Mouse (Mus musculus) embryonic facial prominence, embryonic 11.5 days (tissue): ENCODE measurements at regions not wholly inside any gene's neighbourhood (a gene's known extent, or its start where the extent isn't known, plus 50 kb on each side); places are given as distances from the start of the nearest gene placed in this dataset.

Source experiments
- ATAC-seq: fragments of 200-750 bp; cut with Nextera tagmentation; replicated peaks from 2 replicates; pipeline ENCODE4 v1.8.0; 2017; ENCODE audit warnings: low read depth; ENCODE audit not compliant: insufficient number of reproducible peaks, low FRiP score, low TSS enrichment
- DNase-seq: peaks from one replicate; pipeline ENCODE4 v3.0.0-alpha.2; 2015; ENCODE audit warnings: low spot score
- H3K27ac ChIP-seq: fragments of 300-500 bp; sonication (generic); replicated peaks from 2 replicates; pipeline ENCODE4 v1.5.1; 2014; ENCODE audit warnings: mild to moderate bottlenecking, low read depth, low read length, control low read depth
- H3K27me3 ChIP-seq: fragments of 300-500 bp; sonication (generic); 2 replicates; pipeline ENCODE4 v1.6.1; 2014; ENCODE audit warnings: mild to moderate bottlenecking, low read length, moderate library complexity, mixed read lengths; ENCODE audit not compliant: control insufficient read depth, insufficient read depth
- H3K36me3 ChIP-seq: fragments of 300-500 bp; sonication (generic); replicated peaks from 2 replicates; pipeline ENCODE4 v1.6.1; 2014; ENCODE audit warnings: low read depth, mild to moderate bottlenecking, low read length, moderate library complexity, mixed read lengths; ENCODE audit not compliant: control insufficient read depth, insufficient read depth
- H3K4me1 ChIP-seq: fragments of 300-500 bp; sonication (generic); 2 replicates; pipeline ENCODE4 v1.6.1; 2014; ENCODE audit warnings: low read length, mixed read lengths; ENCODE audit not compliant: control insufficient read depth, insufficient read depth
- H3K4me2 ChIP-seq: fragments of 300-500 bp; sonication (generic); 2 replicates; pipeline ENCODE4 v1.6.1; 2014; ENCODE audit warnings: low read depth, mild to moderate bottlenecking, control low read depth, low read length, moderate library complexity
- H3K4me3 ChIP-seq: fragments of 300-500 bp; sonication (generic); 2 replicates; pipeline ENCODE4 v1.5.1; 2014; ENCODE audit warnings: low read depth, low read length, control low read depth
- H3K9ac ChIP-seq: fragments of 300-500 bp; sonication (generic); replicated peaks from 2 replicates; pipeline ENCODE4 v1.6.1; 2014; ENCODE audit warnings: mild to moderate bottlenecking, control low read depth, low read length
- H3K9me3 ChIP-seq: fragments of 300-500 bp; sonication (generic); replicated peaks from 2 replicates; pipeline ENCODE4 v1.6.1; 2016; ENCODE audit warnings: mild to moderate bottlenecking, low read length, inconsistent platforms, mixed read lengths; ENCODE audit not compliant: control insufficient read depth
- WGBS: fragments of 180-500 bp; shearing (Covaris S2); extraction: QIAGEN DNeasy Blood & Tissue Kit; methylation state at CpG from one replicate; pipeline ENCODE4 v1.1.7; 2014; 5-methylcytosine and 5-hydroxymethylcytosine counted together

- no peak overlapping the region for H3K4me2 ChIP-seq
- DNase-seq: no peak
Measured at GRCm38 (mm10) chr17:15970481-15971350, 139.9 kb upstream of the Rgmb start.

DNA sequence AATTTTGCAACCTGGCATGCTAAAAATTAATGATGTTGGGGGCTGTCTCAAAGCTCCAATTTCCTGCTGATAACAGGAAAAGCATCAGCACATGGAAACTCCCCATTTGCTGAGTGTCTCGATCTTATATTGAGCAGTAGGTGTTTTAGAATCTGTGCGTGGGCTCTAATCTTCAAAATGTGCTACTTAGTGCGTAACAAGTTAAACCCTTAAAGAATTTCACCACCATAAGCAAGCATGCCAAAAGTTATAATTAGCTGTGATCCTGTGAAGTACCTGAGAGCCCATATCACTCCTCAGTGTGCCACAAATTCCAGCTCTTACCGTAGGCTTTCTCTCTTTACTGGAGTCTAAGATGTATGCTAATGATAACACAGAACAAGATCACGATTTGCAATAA is 137.5 kb upstream of the Rgmb start:
- Histone ChIP-seq H3K4me1 (no peaks in the 10 kb centered on the region), H3K4me3 (no peak overlapping the region), H3K27ac (no peak overlapping the region), H3K9me3 (no peaks in the 10 kb centered on the region), H3K27me3 (no peaks in the 10 kb centered on the region), H3K36me3 (no peaks in the 10 kb centered on the region), H3K9ac (no peak overlapping the region), H3K4me2 (no peak overlapping the region)
- WGBS: 86% methylated on average over 5 of the region's 5 CpGs
- DNase-seq (no peak), ATAC-seq (no peak)

More at GRCm38 (mm10) chr17:15970481-15971350, 139.9 kb upstream of the Rgmb start:
- Histone ChIP-seq H3K27me3 (no peaks in the 10 kb centered on the region), H3K4me3 (no peak overlapping the region), H3K9ac (no peak overlapping the region), H3K4me1 (no peaks in the 10 kb centered on the region), H3K36me3 (no peaks in the 10 kb centered on the region), H3K9me3 (no peaks in the 10 kb centered on the region), H3K27ac (no peak overlapping the region)
- ATAC-seq: no peak
- 79% methylated on average over 6 of the region's 6 CpGs for WGBS

GRCm38 (mm10) chr17:15955656-15956055 is 124.8 kb upstream of the Rgmb start:
- H3K9me3 ChIP-seq: no peaks in the 10 kb centered on the region
- H3K27me3 ChIP-seq: no peaks in the 10 kb centered on the region
- no peak overlapping the region for H3K4me2 ChIP-seq
- H3K4me1 ChIP-seq: no peaks in the 10 kb centered on the region
- no peak for DNase-seq
- no peak overlapping the region for H3K9ac ChIP-seq
- 88% methylated on average over 2 of the region's 2 CpGs for WGBS
- H3K27ac ChIP-seq: no peak overlapping the region
- no peak overlapping the region for H3K4me3 ChIP-seq
- no peaks in the 10 kb centered on the region for H3K36me3 ChIP-seq
- ATAC-seq: no peak

DNA sequence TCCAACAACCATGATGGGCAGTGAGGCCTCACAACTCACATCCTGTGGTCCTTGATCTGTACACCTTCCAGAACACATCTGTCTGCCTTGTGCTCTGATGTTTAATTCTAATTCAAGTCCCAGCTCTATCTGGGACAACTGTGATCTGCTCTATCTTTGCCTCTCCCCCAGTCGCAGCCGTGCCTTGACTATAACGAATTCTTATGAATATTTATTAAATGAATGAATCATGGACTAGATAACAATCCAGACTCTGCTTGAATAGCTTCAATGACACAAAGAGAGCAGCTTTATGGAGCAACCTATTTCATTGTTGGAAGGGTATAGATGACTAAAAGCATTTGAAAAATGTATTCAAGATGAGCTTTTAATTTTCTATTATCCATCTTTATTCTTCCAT is 120.8 kb upstream of the Rgmb start:
- DNase-seq: no peak
- Histone ChIP-seq H3K36me3 (no peaks in the 10 kb centered on the region), H3K4me3 (no peak overlapping the region), H3K27ac (no peak overlapping the region), H3K4me2 (no peak overlapping the region), H3K9me3 (no peaks in the 10 kb centered on the region), H3K9ac (no peak overlapping the region), H3K4me1 (no peaks in the 10 kb centered on the region), H3K27me3 (no peaks in the 10 kb centered on the region)
- no peak for ATAC-seq
- WGBS: 78% methylated on average over 3 of the region's 3 CpGs

DNA sequence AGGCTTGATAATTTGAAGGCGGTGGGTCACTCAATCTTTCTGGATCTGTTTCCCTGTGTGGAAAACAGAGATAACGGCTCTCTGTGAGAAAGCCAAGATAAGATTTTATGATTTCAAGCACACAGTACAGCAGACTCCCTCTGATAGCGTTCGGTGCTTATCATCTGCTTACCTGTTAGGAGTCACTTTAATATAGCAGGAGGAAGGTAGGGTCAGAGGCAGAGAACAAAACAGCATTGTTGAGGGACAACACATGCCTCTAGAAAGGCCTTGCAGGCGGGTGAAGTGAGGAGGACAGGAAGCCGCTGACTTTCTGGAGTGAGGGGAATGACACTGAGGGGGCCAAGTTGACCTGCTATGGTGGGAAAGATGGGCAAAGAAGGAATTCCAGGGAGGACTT is 118.9 kb upstream of the Rgmb start:
- no peaks in the 10 kb centered on the region for H3K27me3 ChIP-seq
- no peak overlapping the region for H3K4me2 ChIP-seq
- ATAC-seq: no peak
- no peak for DNase-seq
- WGBS: 75% methylated on average over 6 of the region's 6 CpGs
- no peaks in the 10 kb centered on the region for H3K36me3 ChIP-seq
- H3K27ac ChIP-seq: no peak overlapping the region
- no peaks in the 10 kb centered on the region for H3K4me1 ChIP-seq
- no peaks in the 10 kb centered on the region for H3K9me3 ChIP-seq
- no peak overlapping the region for H3K4me3 ChIP-seq
- H3K9ac ChIP-seq: no peak overlapping the region

DNA sequence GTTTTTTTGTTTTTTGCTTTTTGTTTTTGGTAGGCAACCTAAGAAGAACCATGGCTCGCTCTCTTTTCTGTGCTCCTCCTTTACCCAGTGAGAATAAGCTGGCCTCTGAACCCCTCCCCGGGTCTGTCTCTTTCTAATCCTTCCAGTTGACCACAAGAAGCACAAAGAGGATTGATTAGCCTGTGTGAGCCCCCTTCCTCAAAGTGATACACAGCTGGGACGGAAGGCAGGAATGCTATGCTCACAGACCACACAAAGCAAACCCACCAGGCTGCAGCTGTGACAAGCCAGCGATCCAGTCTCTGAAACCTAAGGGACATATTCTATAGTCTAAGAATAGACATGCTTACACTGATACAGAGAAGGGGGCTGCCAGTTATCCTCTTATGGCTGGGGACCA is 111.5 kb upstream of the Rgmb start:
- ATAC-seq: no peak
- peak; percentile 4 for DNase-seq
- H3K27ac ChIP-seq: no peak overlapping the region

GRCm38 (mm10) chr17:15918609-15919008 is 87.8 kb upstream of the Rgmb start:
- no peaks in the 10 kb centered on the region for H3K4me1 ChIP-seq
- WGBS: 24% methylated on average over 4 of the region's 4 CpGs
- no peaks in the 10 kb centered on the region for H3K36me3 ChIP-seq
- ATAC-seq (0 out of 2 replicates have a peak, but pooled peaks have one; percentile 75), DNase-seq (no peak)
- H3K4me2 ChIP-seq: no peak overlapping the region
- H3K9me3 ChIP-seq: no peaks in the 10 kb centered on the region
- no peak overlapping the region for H3K9ac ChIP-seq
- no peak overlapping the region for H3K27ac ChIP-seq
- no peaks in the 10 kb centered on the region for H3K27me3 ChIP-seq
- no peak overlapping the region for H3K4me3 ChIP-seq

More for the DNA sequence above, 111.5 kb upstream of the Rgmb start:
- H3K9me3 ChIP-seq: no peaks in the 10 kb centered on the region
- H3K27me3 ChIP-seq: no peaks in the 10 kb centered on the region
- H3K4me1 ChIP-seq: no peaks in the 10 kb centered on the region
- no peaks in the 10 kb centered on the region for H3K36me3 ChIP-seq
- WGBS: 30% methylated on average over 4 of the region's 4 CpGs
- no peak overlapping the region for H3K4me2 ChIP-seq
- no peak overlapping the region for H3K9ac ChIP-seq
- H3K4me3 ChIP-seq: no peak overlapping the region

GRCm38 (mm10) chr17:15898689-15899419 is 68.0 kb upstream of the Rgmb start:
- no peak overlapping the region for H3K4me2 ChIP-seq
- no peaks in the 10 kb centered on the region for H3K4me1 ChIP-seq
- 76% methylated on average over 7 of the region's 7 CpGs for WGBS
- H3K27me3 ChIP-seq: no peaks in the 10 kb centered on the region
- H3K9me3 ChIP-seq: no peaks in the 10 kb centered on the region
- DNase-seq (no peak), ATAC-seq (peak; percentile 56; the same call in 1 of the 2 replicates)
- H3K27ac ChIP-seq: no peak overlapping the region
- H3K4me3 ChIP-seq: no peak overlapping the region
- no peak overlapping the region for H3K9ac ChIP-seq
- H3K36me3 ChIP-seq: no peaks in the 10 kb centered on the region
